Mouse (Mus musculus): ENCODE measurements around the gene Pir. TPM values are rescaled to one million over a fixed set of nuclear protein-coding genes. Genes with fewer than 3 reads are reported as not detected.

Pir gene
- polyA plus RNA-seq, 1 experiment: 6.3 TPM

DNA sequence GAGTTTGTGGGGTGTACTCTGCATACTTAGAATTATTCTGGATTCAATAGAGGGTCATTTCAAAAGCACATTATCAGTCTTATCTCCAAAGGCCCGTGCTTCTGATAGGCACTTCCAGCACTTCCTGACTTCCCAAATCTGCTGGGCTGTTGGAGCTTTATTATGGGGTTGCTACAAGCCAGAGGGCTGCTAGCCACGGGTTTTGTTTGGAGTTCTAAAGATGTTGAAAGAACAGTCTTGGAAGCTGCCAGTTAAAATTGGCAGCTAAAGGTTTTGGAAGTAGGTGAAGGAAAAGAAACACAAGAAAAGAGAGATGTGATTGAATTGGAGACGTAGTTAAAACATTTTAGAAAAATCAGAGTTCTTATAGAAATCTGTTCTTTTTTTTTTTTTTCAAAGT lies 6.4 kb downstream of the Pir start:
- no peak overlapping the region for H3K27ac ChIP-seq (ENCODE audit: insufficient read depth, low read length)
- TF ChIP-seq CTCF (IDR thresholded peaks at IDR 0.05; ENCODE audit: extremely low read depth, insufficient read depth, low read length) (no peak), POLR2A (IDR thresholded peaks at IDR 0.05; ENCODE audit: extremely low read depth, insufficient read depth, low read length) (no peak)
- H3K4me1 ChIP-seq (ENCODE audit: control insufficient read depth, insufficient read depth, low read length): no peaks in the 10 kb centered on the region
- H3K4me3 ChIP-seq (ENCODE audit: insufficient read depth, low read length): no peak overlapping the region

DNA sequence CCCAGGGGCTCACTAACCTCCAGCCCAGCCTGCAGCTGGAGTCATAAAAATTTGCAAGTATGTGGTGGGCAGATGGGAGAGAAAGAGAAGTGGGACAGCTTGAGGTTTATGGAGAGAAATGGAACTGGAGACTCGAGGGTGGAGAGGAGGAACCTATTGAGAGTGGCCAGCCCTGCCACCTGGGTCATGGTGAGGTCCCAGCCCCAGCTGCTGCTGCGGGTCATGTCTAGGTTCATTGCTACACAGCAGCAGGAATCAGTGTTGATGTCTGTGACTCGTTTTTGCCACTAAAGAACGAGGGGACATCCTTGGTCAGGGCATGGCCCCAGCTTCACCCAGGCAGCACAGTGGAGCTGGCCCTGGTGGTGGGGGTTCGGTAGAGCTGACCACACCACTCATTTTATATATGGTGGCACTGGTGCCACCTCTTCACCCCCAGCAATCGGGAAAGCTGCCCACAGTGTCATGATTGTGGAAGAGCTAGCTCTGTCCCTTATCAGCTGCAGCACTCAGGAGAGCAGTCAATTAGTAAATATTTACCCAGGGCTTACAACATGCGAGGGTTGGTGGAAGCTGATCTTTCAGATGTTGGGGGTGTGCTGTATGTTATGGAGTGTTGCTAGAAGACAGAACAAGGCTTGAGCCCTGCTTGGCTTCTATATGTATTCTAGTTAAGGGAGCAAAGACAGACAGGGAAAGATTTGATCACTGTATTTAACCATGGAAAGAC lies 11.9 kb downstream of the Pir start:
- Histone ChIP-seq H3K4me1 (ENCODE audit: control insufficient read depth, insufficient read depth, low read length) (no peaks in the 10 kb centered on the region), H3K27ac (ENCODE audit: insufficient read depth, low read length) (no peak overlapping the region), H3K4me3 (ENCODE audit: insufficient read depth, low read length) (no peak overlapping the region)
- TF ChIP-seq POLR2A (IDR thresholded peaks at IDR 0.05; ENCODE audit: extremely low read depth, insufficient read depth, low read length) (no peak), CTCF (IDR thresholded peaks at IDR 0.05; ENCODE audit: extremely low read depth, insufficient read depth, low read length) (no peak)

DNA sequence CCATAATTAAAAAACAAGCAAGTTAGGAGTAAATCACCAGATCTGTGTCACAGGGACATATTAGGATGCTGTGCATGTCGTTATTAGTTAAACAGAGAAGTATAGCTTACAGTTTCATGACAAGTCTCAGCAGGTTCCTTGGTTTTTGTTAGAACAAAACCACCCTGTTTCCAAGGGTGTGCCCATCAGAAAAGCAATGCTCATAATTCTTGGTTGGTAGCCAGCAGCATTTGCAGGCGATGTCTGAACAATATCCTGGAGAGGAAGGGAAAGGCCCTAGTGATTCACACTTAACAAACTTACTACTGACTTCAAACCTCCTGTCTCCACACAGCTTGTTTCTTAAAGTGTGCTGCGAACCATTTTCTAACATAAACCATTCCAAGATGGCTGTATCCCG lies 14.6 kb downstream of the Pir start:
- no peak overlapping the region for H3K4me3 ChIP-seq (ENCODE audit: insufficient read depth, low read length)
- H3K27ac ChIP-seq (ENCODE audit: insufficient read depth, low read length): no peak overlapping the region
- no peak for TF ChIP-seq CTCF (IDR thresholded peaks at IDR 0.05; ENCODE audit: extremely low read depth, insufficient read depth, low read length)
- no peak for TF ChIP-seq POLR2A (IDR thresholded peaks at IDR 0.05; ENCODE audit: extremely low read depth, insufficient read depth, low read length)
- H3K4me1 ChIP-seq (ENCODE audit: control insufficient read depth, insufficient read depth, low read length): no peaks in the 10 kb centered on the region

DNA sequence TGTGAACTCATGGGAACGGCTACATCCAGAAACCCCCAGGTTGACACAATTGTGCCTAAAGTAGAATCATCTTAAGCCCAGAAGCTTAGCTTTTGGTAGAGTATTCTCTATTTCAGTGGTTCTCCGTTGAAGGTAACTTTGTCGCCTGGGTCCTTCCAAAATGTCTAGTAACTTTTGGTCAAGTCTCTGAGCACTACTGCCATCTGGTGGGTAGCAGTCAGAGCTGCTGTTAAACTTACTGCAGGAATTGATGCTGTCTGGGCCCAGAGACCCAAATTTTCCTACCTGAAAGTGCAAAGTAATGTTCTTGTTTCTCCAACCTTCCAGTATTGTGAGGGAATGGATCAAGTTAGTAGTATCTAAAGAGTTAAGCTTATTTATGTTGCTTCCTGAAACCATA lies 17.9 kb downstream of the Pir start:
- no peaks in the 10 kb centered on the region for H3K4me1 ChIP-seq (ENCODE audit: control insufficient read depth, insufficient read depth, low read length)
- H3K4me3 ChIP-seq (ENCODE audit: insufficient read depth, low read length): no peak overlapping the region
- H3K27ac ChIP-seq (ENCODE audit: insufficient read depth, low read length): no peak overlapping the region
- TF ChIP-seq POLR2A (IDR thresholded peaks at IDR 0.05; ENCODE audit: extremely low read depth, insufficient read depth, low read length): no peak
- peak; percentile 39 for TF ChIP-seq CTCF (IDR thresholded peaks at IDR 0.05; ENCODE audit: extremely low read depth, insufficient read depth, low read length)

DNA sequence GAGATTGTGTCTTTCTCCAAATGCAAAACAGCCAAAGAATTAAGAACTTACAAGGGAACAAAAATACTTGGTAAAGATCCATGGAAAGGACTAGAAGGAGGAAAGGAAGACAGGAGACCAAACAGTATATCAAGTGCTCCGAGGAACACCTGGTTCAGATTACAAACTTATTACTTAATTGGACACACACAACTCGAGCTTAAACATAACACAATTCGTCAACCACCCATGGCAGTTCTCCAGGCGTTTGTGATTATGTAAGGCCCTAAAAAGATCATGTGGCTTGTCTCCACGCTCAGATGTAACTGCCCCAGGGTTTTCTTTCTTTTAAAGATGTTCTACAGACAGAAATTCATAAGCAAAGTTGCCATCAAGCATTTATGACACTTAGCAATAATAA lies 22.0 kb downstream of the Pir start:
- TF ChIP-seq CTCF (IDR thresholded peaks at IDR 0.05; ENCODE audit: extremely low read depth, insufficient read depth, low read length): no peak
- TF ChIP-seq POLR2A (IDR thresholded peaks at IDR 0.05; ENCODE audit: extremely low read depth, insufficient read depth, low read length): no peak
- Histone ChIP-seq H3K4me1 (ENCODE audit: control insufficient read depth, insufficient read depth, low read length) (no peaks in the 10 kb centered on the region), H3K27ac (ENCODE audit: insufficient read depth, low read length) (no peak overlapping the region)

DNA sequence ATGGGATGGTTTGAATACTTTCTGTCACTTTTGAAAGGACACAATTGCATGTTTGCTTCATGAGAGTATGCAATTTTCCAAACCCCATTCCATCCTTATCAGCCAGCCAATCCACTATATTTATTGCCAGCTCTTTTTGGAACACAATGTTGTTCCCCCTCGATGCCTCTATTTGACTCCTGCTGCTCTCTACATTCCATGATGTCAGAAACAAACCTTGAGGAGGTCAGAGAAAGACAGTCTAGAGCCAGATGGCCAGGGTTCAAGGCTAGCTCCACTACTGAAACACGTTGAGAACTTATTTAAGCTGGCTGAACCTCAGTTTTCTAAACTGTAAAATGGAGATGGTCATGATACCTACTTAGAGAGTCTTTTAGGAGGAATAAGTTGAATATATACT lies 37.1 kb downstream of the Pir start:
- Histone ChIP-seq H3K4me1 (ENCODE audit: control insufficient read depth, insufficient read depth, low read length) (no peaks in the 10 kb centered on the region), H3K27ac (ENCODE audit: insufficient read depth, low read length) (no peak overlapping the region), H3K4me3 (ENCODE audit: insufficient read depth, low read length) (no peak overlapping the region)
- TF ChIP-seq CTCF (IDR thresholded peaks at IDR 0.05; ENCODE audit: extremely low read depth, insufficient read depth, low read length) (no peak), POLR2A (IDR thresholded peaks at IDR 0.05; ENCODE audit: extremely low read depth, insufficient read depth, low read length) (no peak)

More for the DNA sequence above, 22.0 kb downstream of the Pir start:
- no peak overlapping the region for H3K4me3 ChIP-seq (ENCODE audit: insufficient read depth, low read length)

DNA sequence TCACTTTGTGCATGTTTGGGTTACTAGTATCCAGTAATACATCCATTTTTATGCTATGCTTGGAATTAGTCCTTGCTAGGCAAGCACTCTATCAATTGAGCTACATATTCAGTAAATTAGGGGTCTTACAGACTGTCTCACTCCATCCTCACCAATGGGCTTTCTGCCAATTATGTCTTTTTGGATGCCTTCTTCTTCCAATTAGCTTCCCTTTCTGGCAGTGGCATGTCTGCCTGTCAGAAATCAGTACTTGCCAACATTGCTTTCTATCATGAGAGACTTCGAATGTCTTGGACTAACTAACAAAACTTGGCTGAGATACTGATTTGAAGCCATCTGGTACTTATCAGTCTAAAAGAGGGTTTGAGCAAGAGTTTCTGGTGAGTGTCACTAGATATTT lies 44.7 kb downstream of the Pir start:
- Histone ChIP-seq H3K4me1 (ENCODE audit: control insufficient read depth, insufficient read depth, low read length) (no peaks in the 10 kb centered on the region), H3K4me3 (ENCODE audit: insufficient read depth, low read length) (no peak overlapping the region), H3K27ac (ENCODE audit: insufficient read depth, low read length) (no peak overlapping the region)
- TF ChIP-seq POLR2A (IDR thresholded peaks at IDR 0.05; ENCODE audit: extremely low read depth, insufficient read depth, low read length) (no peak), CTCF (IDR thresholded peaks at IDR 0.05; ENCODE audit: extremely low read depth, insufficient read depth, low read length) (no peak)

DNA sequence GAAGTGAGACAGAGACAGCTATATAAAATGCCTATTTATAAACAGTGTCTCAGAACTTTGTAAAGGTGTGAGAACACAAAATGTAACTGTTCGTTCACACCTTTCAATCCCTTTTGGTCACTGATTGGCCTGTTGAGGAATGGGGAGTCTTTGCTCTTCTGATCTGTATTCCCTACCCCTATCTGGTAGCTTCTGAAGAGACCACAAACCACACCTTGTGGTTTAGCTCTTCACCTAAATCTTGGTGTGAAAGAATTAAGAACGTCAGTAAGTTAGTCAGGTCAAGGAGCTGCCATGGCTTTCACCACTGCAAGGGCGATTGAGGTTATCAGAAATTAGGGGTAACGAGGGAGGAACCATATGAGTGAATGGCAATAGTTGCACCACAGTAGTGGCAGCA lies 49.4 kb downstream of the Pir start:
- TF ChIP-seq POLR2A (IDR thresholded peaks at IDR 0.05; ENCODE audit: extremely low read depth, insufficient read depth, low read length): no peak
- no peak for TF ChIP-seq CTCF (IDR thresholded peaks at IDR 0.05; ENCODE audit: extremely low read depth, insufficient read depth, low read length)
- H3K4me3 ChIP-seq (ENCODE audit: insufficient read depth, low read length): no peak overlapping the region
- no peak overlapping the region for H3K27ac ChIP-seq (ENCODE audit: insufficient read depth, low read length)
- no peaks in the 10 kb centered on the region for H3K4me1 ChIP-seq (ENCODE audit: control insufficient read depth, insufficient read depth, low read length)

DNA sequence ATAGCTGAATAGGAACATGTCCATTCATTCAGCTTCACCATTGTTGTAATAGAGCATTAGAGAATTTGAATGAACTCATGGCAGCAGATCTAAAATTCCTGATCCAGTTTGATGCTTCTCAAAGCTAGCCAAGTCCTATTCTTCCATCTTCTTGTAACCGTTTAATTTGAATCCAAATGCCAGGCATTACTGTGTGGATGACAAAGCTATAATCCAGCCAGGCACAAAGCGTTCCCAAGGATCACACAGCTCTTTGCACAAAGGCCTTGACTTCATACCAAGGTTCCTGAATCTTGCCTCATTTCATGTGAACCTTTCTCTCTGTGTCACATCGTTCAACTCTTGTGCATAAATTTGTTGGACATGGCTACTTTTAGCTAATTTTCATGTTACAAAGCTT lies 50.9 kb downstream of the Pir start:
- no peak overlapping the region for H3K4me3 ChIP-seq (ENCODE audit: insufficient read depth, low read length)
- no peak for TF ChIP-seq CTCF (IDR thresholded peaks at IDR 0.05; ENCODE audit: extremely low read depth, insufficient read depth, low read length)
- no peak for TF ChIP-seq POLR2A (IDR thresholded peaks at IDR 0.05; ENCODE audit: extremely low read depth, insufficient read depth, low read length)
- no peak overlapping the region for H3K27ac ChIP-seq (ENCODE audit: insufficient read depth, low read length)
- no peaks in the 10 kb centered on the region for H3K4me1 ChIP-seq (ENCODE audit: control insufficient read depth, insufficient read depth, low read length)

DNA sequence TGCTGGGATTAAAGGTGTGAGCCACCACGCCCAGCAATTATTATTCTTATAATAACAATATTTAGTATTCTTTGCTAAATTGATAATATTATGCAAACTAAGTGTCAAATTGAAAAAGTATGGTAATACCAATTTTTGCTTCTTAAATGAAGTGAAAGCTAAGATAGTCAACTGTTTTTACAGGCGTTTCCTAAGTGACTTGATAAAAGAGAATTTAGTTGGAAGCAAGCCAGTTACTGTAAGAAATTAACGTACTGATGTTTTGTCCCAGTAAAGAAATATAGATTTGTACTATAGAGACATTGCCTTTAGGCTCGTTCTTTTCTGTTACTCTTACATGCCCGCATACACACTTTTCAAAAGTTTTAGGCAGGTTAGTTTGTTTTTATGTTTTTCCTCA lies 53.3 kb downstream of the Pir start:
- TF ChIP-seq POLR2A (IDR thresholded peaks at IDR 0.05; ENCODE audit: extremely low read depth, insufficient read depth, low read length) (no peak), CTCF (IDR thresholded peaks at IDR 0.05; ENCODE audit: extremely low read depth, insufficient read depth, low read length) (no peak)
- Histone ChIP-seq H3K27ac (ENCODE audit: insufficient read depth, low read length) (no peak overlapping the region), H3K4me1 (ENCODE audit: control insufficient read depth, insufficient read depth, low read length) (no peaks in the 10 kb centered on the region), H3K4me3 (ENCODE audit: insufficient read depth, low read length) (no peak overlapping the region)
